17 mouse cellular contexts compared by ENCODE assay signal in the genomic region with DNA sequence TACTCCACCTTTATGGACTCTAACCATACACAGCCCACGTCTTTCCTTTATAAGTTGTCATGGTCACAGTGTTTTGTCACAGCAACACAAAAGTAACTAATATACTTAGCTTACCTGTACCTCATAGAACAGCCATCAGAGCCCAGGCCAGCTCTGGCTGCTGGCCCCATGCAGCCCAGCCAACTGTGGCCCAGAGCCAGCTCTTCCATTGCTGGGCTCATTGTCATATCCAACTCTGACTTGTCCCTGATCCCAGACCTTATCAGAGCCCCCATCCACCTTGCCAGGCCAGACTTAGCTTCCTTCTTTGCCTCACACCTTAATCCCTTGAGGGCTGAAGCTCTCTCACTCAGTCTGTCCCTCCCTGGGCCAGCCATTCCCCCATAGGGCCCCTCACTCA.
DNase-seq lines count a peak whose midpoint lies in the region; ATAC-seq lines count a peak whose summit lies in the region.
"Had no signal": no experiment of that assay in that cellular context is flagged by ENCODE, and none has a peak within 500 bp of the region (broad histone marks: within the 10 kb centered on the region; RNA-seq: fewer than 3 reads in every experiment).

No protein-coding gene starts in this region.

- peaks cover 38% of the 10 kb centered on the region for H3K4me1 ChIP-seq in hindbrain, embryonic 10.5 days (replicated peaks)
- H3K4me1 ChIP-seq in hindbrain, embryonic 11.5 days (replicated peaks; ENCODE audit: control insufficient read depth, insufficient read depth, low read length): peaks cover 4% of the 10 kb centered on the region
- peaks cover 52% of the 10 kb centered on the region for H3K4me1 ChIP-seq in midbrain, embryonic 12.5 days
- peaks cover 28% of the 10 kb centered on the region for H3K4me1 ChIP-seq in kidney, embryonic 15.5 days

- H3K27me3 ChIP-seq in hindbrain, embryonic 10.5 days (ENCODE audit: insufficient read depth, poor library complexity, severe bottlenecking): peaks cover 46% of the 10 kb centered on the region
- no peaks in the 10 kb centered on the region for H3K27me3 ChIP-seq in hindbrain, embryonic 11.5 days (ENCODE audit: control insufficient read depth, insufficient read depth, low read length)
- peaks cover 68% of the 10 kb centered on the region for H3K27me3 ChIP-seq in midbrain, embryonic 12.5 days
- H3K27me3 ChIP-seq in kidney, embryonic 15.5 days: 0 out of 2 replicates have a peak, but pooled peaks cover 10% of the 10 kb centered on the region
- H3K27me3 ChIP-seq: embryonic facial prominence, embryonic 15.5 days; stomach, embryonic 15.5 days had no signal

- H3K9me3 ChIP-seq in hindbrain, embryonic 10.5 days: no peaks in the 10 kb centered on the region
- no peaks in the 10 kb centered on the region for H3K9me3 ChIP-seq in hindbrain, embryonic 11.5 days (ENCODE audit: control insufficient read depth, low read length)
- H3K9me3 ChIP-seq in midbrain, embryonic 12.5 days: no peaks in the 10 kb centered on the region
- H3K9me3 ChIP-seq in kidney, embryonic 15.5 days (replicated peaks): no peaks in the 10 kb centered on the region
- H3K9me3 ChIP-seq: embryonic facial prominence, embryonic 15.5 days; heart, embryonic 13.5 days; stomach, embryonic 15.5 days had no signal

- 0 out of 2 replicates have a peak overlapping the region, but pooled peaks have one; percentile 6 for H3K27ac ChIP-seq in hindbrain, embryonic 10.5 days
- no peak overlapping the region for H3K27ac ChIP-seq in hindbrain, embryonic 11.5 days (ENCODE audit: low read depth, low read length)
- H3K27ac ChIP-seq in midbrain, embryonic 12.5 days (replicated peaks): peak overlapping the region; percentile 70
- H3K27ac ChIP-seq in kidney, embryonic 15.5 days: no peak overlapping the region
- H3K27ac ChIP-seq: embryonic facial prominence, embryonic 15.5 days; heart, embryonic 13.5 days; liver, embryonic 14.5 days; macrophage had no signal

- no peaks in the 10 kb centered on the region for H3K36me3 ChIP-seq in hindbrain, embryonic 10.5 days
- H3K36me3 ChIP-seq in hindbrain, embryonic 11.5 days (ENCODE audit: control insufficient read depth, insufficient read depth, low read length): no peaks in the 10 kb centered on the region
- H3K36me3 ChIP-seq in midbrain, embryonic 12.5 days: no peaks in the 10 kb centered on the region
- H3K36me3 ChIP-seq in kidney, embryonic 15.5 days: no peaks in the 10 kb centered on the region
- H3K36me3 ChIP-seq: embryonic facial prominence, embryonic 15.5 days; heart, embryonic 13.5 days; stomach, embryonic 15.5 days had no signal

- no peak for DNase-seq in hindbrain, embryonic 10.5 days (ENCODE audit: low spot score)
- DNase-seq in hindbrain, embryonic 11.5 days (ENCODE audit: low spot score): no peak
- DNase-seq in cerebellum, adult 18-20 months: peak; percentile 62 to 71
- DNase-seq in cerebellum, postnatal 36 days: peak; percentile 64 to 65
- no peak for DNase-seq in lung, adult 18-20 months
- no peak for DNase-seq in layer of hippocampus, postnatal 14 days (ENCODE audit: low spot score in 2 of 2)
- DNase-seq: B cell, adult 2 months; gastrocnemius, postnatal 14 days; kidney, adult 8-10 months had no signal

- no peak overlapping the region for H3K4me2 ChIP-seq in hindbrain, embryonic 11.5 days (replicated peaks; ENCODE audit: low read depth, low read length)
- H3K4me2 ChIP-seq in midbrain, embryonic 12.5 days (replicated peaks): no peak overlapping the region
- no peak overlapping the region for H3K4me2 ChIP-seq in kidney, embryonic 15.5 days
- H3K4me2 ChIP-seq: embryonic facial prominence, embryonic 15.5 days; heart, embryonic 13.5 days; stomach, embryonic 15.5 days had no signal

- WGBS in hindbrain, embryonic 10.5 days: 90% methylated on average over 1 of the region's 1 CpGs
- 100% methylated on average over 1 of the region's 1 CpGs for WGBS in hindbrain, embryonic 11.5 days
- WGBS in midbrain, embryonic 12.5 days: 91% methylated on average over 1 of the region's 1 CpGs
- WGBS in kidney, embryonic 15.5 days: 86% methylated on average over 1 of the region's 1 CpGs

- H3K9ac ChIP-seq in hindbrain, embryonic 11.5 days (ENCODE audit: low read depth, low read length): no peak overlapping the region
- H3K9ac ChIP-seq in midbrain, embryonic 12.5 days (replicated peaks): no peak overlapping the region
- no peak overlapping the region for H3K9ac ChIP-seq in kidney, embryonic 15.5 days
- H3K9ac ChIP-seq: embryonic facial prominence, embryonic 15.5 days; heart, embryonic 13.5 days; liver, embryonic 14.5 days; stomach, embryonic 15.5 days had no signal

- H3K4me3 ChIP-seq in hindbrain, embryonic 10.5 days: no peak overlapping the region
- H3K4me3 ChIP-seq in hindbrain, embryonic 11.5 days (ENCODE audit: low read depth, low read length): no peak overlapping the region
- H3K4me3 ChIP-seq in midbrain, embryonic 12.5 days: no peak overlapping the region
- H3K4me3 ChIP-seq in kidney, embryonic 15.5 days (replicated peaks): no peak overlapping the region
- H3K4me3 ChIP-seq: embryonic facial prominence, embryonic 15.5 days; heart, embryonic 13.5 days; stomach, embryonic 15.5 days had no signal

- no peak for ATAC-seq in hindbrain, embryonic 11.5 days (ENCODE audit: low FRiP score)
- ATAC-seq in midbrain, embryonic 12.5 days (ENCODE audit: low FRiP score, low read depth): no peak
- no peak for ATAC-seq in kidney, embryonic 15.5 days (replicated peaks; ENCODE audit: low FRiP score)
- ATAC-seq: forebrain, embryonic 16.5 days had no signal

Comparison
In these comparisons a context has a peak if more than half of its experiments do, and no peak if none do; other contexts are left out.
1. H3K27ac ChIP-seq: peak in hindbrain, embryonic 10.5 days (single experiment) and midbrain, embryonic 12.5 days (single experiment); none in hindbrain, embryonic 11.5 days (single experiment) and kidney, embryonic 15.5 days (single experiment).
2. DNase-seq: peak in cerebellum, adult 18-20 months (2 of 2) and cerebellum, postnatal 36 days (2 of 2); none in hindbrain, embryonic 10.5 days (single experiment), hindbrain, embryonic 11.5 days (single experiment), lung, adult 18-20 months (0 of 2) and layer of hippocampus, postnatal 14 days (0 of 2).